Mouse (Mus musculus) MEL-GATA-1-ER (cell line): ENCODE measurements around the gene 4930442H23Rik.
"Not testable (repeated sequence)": the region's sequence is repeated elsewhere in the genome, so short reads cannot be mapped to it uniquely, and the experiment has no call there.

Experiments
- DNase-seq: peaks from one replicate; pipeline ENCODE4 v3.0.0-alpha.2; 2012; ENCODE audit warnings: low read depth; ENCODE audit errors: extremely low read depth

4930442H23Rik gene

GRCm38 (mm10) chr10:81198230-81198629 is 14.6 kb upstream of the 4930442H23Rik start:
- no peak for DNase-seq

GRCm38 (mm10) chr10:81197305-81197704 is 13.7 kb upstream of the 4930442H23Rik start:
- no peak for DNase-seq

GRCm38 (mm10) chr10:81196470-81197065 is 12.9 kb upstream of the 4930442H23Rik start:
- no peak for DNase-seq

GRCm38 (mm10) chr10:81195300-81195699 is 11.7 kb upstream of the 4930442H23Rik start:
- DNase-seq = no peak

GRCm38 (mm10) chr10:81193991-81194774 is 10.5 kb upstream of the 4930442H23Rik start:
- DNase-seq = no peak

- DNase-seq = no peak
These were observed 9.4 kb upstream of the 4930442H23Rik start for GRCm38 (mm10) chr10:81192968-81193501.

- no peak for DNase-seq
These were observed 8.8 kb upstream of the 4930442H23Rik start for GRCm38 (mm10) chr10:81192270-81192967.

- no peak for DNase-seq
These were observed 7.8 kb upstream of the 4930442H23Rik start for GRCm38 (mm10) chr10:81191342-81191982.

- no peak for DNase-seq
These were observed 7.3 kb upstream of the 4930442H23Rik start for GRCm38 (mm10) chr10:81190912-81191321.

GRCm38 (mm10) chr10:81190236-81190911 is 6.7 kb upstream of the 4930442H23Rik start:
- no peak for DNase-seq

GRCm38 (mm10) chr10:81189821-81190220 is 6.2 kb upstream of the 4930442H23Rik start:
- DNase-seq = no peak

GRCm38 (mm10) chr10:81187161-81187560 is 3.5 kb upstream of the 4930442H23Rik start:
- no peak for DNase-seq

- DNase-seq = no peak
These were observed 1.1 kb upstream of the 4930442H23Rik start for GRCm38 (mm10) chr10:81184765-81185164.

GRCm38 (mm10) chr10:81182336-81183333 is 1.0 kb downstream of the 4930442H23Rik start, which contains the start of gene Dapk3:
Dapk3 (plus strand) TSS chr10:81183005.
- peak; percentile 99 for DNase-seq

GRCm38 (mm10) chr10:81181860-81182259 is 1.8 kb downstream of the 4930442H23Rik start:
- not testable (repeated sequence) for DNase-seq

GRCm38 (mm10) chr10:81180946-81181345 is 2.7 kb downstream of the 4930442H23Rik start:
- DNase-seq = no peak

- DNase-seq = no peak
These were observed 4.0 kb downstream of the 4930442H23Rik start for GRCm38 (mm10) chr10:81179451-81180342.

GRCm38 (mm10) chr10:81178927-81179326 is 4.7 kb downstream of the 4930442H23Rik start:
- no peak for DNase-seq
